Mouse (Mus musculus) forebrain, embryonic 14.5 days (tissue): ENCODE results near the gene Lce1m. TPM values are rescaled to one million over a fixed set of nuclear protein-coding genes. Genes with fewer than 3 reads are reported as not detected.

Source experiments
- ATAC-seq: fragments of 200-750 bp; cut with Nextera tagmentation; 2 replicates; pipeline ENCODE4 v1.8.0; 2017; ENCODE audit warnings: mild to moderate bottlenecking, moderate library complexity
- DNase-seq: peaks from one replicate; pipeline ENCODE4 v3.0.0-alpha.2; 2015; ENCODE audit warnings: low spot score
- H3K27ac ChIP-seq: fragments of 300-500 bp; sonication (generic); 2 replicates; pipeline ENCODE4 v1.5.1; 2014; ENCODE audit warnings: low read depth, mild to moderate bottlenecking, control low read depth, low read length, moderate library complexity
- H3K27me3 ChIP-seq: fragments of 300-500 bp; sonication (generic); replicated peaks from 2 replicates; pipeline ENCODE4 v1.6.1; 2014; ENCODE audit warnings: low read length, control low read depth, mixed read lengths; ENCODE audit not compliant: control insufficient read depth, insufficient read depth
- H3K36me3 ChIP-seq: fragments of 300-500 bp; sonication (generic); 2 replicates; pipeline ENCODE4 v1.6.1; 2014; ENCODE audit warnings: low read length, control low read depth; ENCODE audit not compliant: control insufficient read depth, insufficient read depth
- H3K4me1 ChIP-seq: fragments of 300-500 bp; sonication (generic); 2 replicates; pipeline ENCODE4 v1.6.1; 2014; ENCODE audit warnings: antibody characterized with exemption, low read length, control low read depth; ENCODE audit not compliant: control insufficient read depth, insufficient read depth
- H3K4me2 ChIP-seq: fragments of 300-500 bp; sonication (generic); 2 replicates; pipeline ENCODE4 v1.6.1; 2014; ENCODE audit warnings: mild to moderate bottlenecking, control low read depth, low read length
- H3K4me3 ChIP-seq: fragments of 300-500 bp; sonication (generic); 2 replicates; pipeline ENCODE4 v1.5.1; 2014; ENCODE audit warnings: low read depth, low read length, control low read depth
- H3K9ac ChIP-seq: fragments of 300-500 bp; sonication (generic); 2 replicates; pipeline ENCODE4 v1.6.1; 2014; ENCODE audit warnings: mild to moderate bottlenecking, low read length, control low read depth, moderate library complexity
- H3K9me3 ChIP-seq: fragments of 300-500 bp; sonication (generic); replicated peaks from 2 replicates; pipeline ENCODE4 v1.6.1; 2016; ENCODE audit warnings: low read length, control low read depth, mixed read lengths; ENCODE audit not compliant: control insufficient read depth
- WGBS: fragments of 180-500 bp; shearing (Covaris S2); extraction: QIAGEN DNeasy Blood & Tissue Kit; methylation state at CpG from one replicate; pipeline ENCODE4 v1.1.7; 2014; 5-methylcytosine and 5-hydroxymethylcytosine counted together
- polyA plus RNA-seq: library from polyadenylated mRNA; unstranded; fragments of >200 nt; fragmentation: Nextera tagmentation; extraction: Ambion mirVana; gene quantifications from 2 replicates; pipeline ENCODE4 v1.2.1, GENCODE M21; 2014

Gene Lce1m
- polyA plus RNA-seq, 1 experiment from 2014 or later, result not detected

- H3K9ac ChIP-seq, result peak overlapping the region; percentile 62
- no peaks in the 10 kb centered on the region for H3K27me3 ChIP-seq
- no peaks in the 10 kb centered on the region for H3K4me1 ChIP-seq
- peak overlapping the region; percentile 42 for H3K4me3 ChIP-seq
- 21% methylated on average over 5 of the region's 5 CpGs for WGBS
- peak overlapping the region; percentile 75 for H3K4me2 ChIP-seq
- DNase-seq (no peak), ATAC-seq (peak; percentile 47)
- H3K9me3 ChIP-seq, result no peaks in the 10 kb centered on the region
- H3K36me3 ChIP-seq, result no peaks in the 10 kb centered on the region
- H3K27ac ChIP-seq, result no peak overlapping the region
Observed at GRCm38 (mm10) chr3:93014871-93015270, 4.0 kb downstream of the Lce1m start.

- ATAC-seq, result peak; percentile 92
- Histone ChIP-seq H3K4me2 (peak overlapping the region; percentile 75), H3K9ac (peak overlapping the region; percentile 62), H3K9me3 (no peaks in the 10 kb centered on the region), H3K4me3 (peak overlapping the region; percentile 42), H3K27me3 (no peaks in the 10 kb centered on the region), H3K4me1 (no peaks in the 10 kb centered on the region), H3K27ac (no peak overlapping the region), H3K36me3 (no peaks in the 10 kb centered on the region)
- WGBS, result 1% methylated on average over 24 of the region's 24 CpGs
- DNase-seq, result peak; percentile 68
Observed at GRCm38 (mm10) chr3:93014378-93014801, 4.5 kb downstream of the Lce1m start.

- ATAC-seq (peak; percentile 55), DNase-seq (peak; percentile 22)
- WGBS, result 38% methylated on average over 4 of the region's 4 CpGs
- no peak overlapping the region for H3K4me2 ChIP-seq
- no peak overlapping the region for H3K4me3 ChIP-seq
- H3K9me3 ChIP-seq, result no peaks in the 10 kb centered on the region
- H3K27ac ChIP-seq, result no peak overlapping the region
- H3K36me3 ChIP-seq, result no peaks in the 10 kb centered on the region
- H3K9ac ChIP-seq, result no peak overlapping the region
- H3K4me1 ChIP-seq, result no peaks in the 10 kb centered on the region
- no peaks in the 10 kb centered on the region for H3K27me3 ChIP-seq
Observed at GRCm38 (mm10) chr3:93002843-93003242, 16.0 kb downstream of the Lce1m start.

- Histone ChIP-seq H3K36me3 (no peaks in the 10 kb centered on the region), H3K4me2 (no peak overlapping the region), H3K9me3 (no peaks in the 10 kb centered on the region), H3K4me1 (no peaks in the 10 kb centered on the region), H3K27ac (no peak overlapping the region), H3K9ac (no peak overlapping the region), H3K4me3 (no peak overlapping the region), H3K27me3 (no peaks in the 10 kb centered on the region)
- ATAC-seq, result no peak
- no peak for DNase-seq
- 89% methylated on average over 3 of the region's 3 CpGs for WGBS
Observed at GRCm38 (mm10) chr3:93000621-93001020, 18.2 kb downstream of the Lce1m start.

- no peaks in the 10 kb centered on the region for H3K4me1 ChIP-seq
- DNase-seq (peak; percentile 89), ATAC-seq (peak; percentile 89)
- H3K27ac ChIP-seq, result no peak overlapping the region
- H3K9me3 ChIP-seq, result no peaks in the 10 kb centered on the region
- WGBS, result 4% methylated on average over 7 of the region's 7 CpGs
- no peak overlapping the region for H3K4me3 ChIP-seq
- no peak overlapping the region for H3K9ac ChIP-seq
- H3K4me2 ChIP-seq, result no peak overlapping the region
- no peaks in the 10 kb centered on the region for H3K27me3 ChIP-seq
- no peaks in the 10 kb centered on the region for H3K36me3 ChIP-seq
Observed at GRCm38 (mm10) chr3:92998691-92999090, 20.2 kb downstream of the Lce1m start.

- H3K27ac ChIP-seq, result no peak within 1 kb of the TSS
- H3K4me2 ChIP-seq, result no peak within 1 kb of the TSS
- H3K9me3 ChIP-seq, result no peaks in the 10 kb centered on the region
- H3K27me3 ChIP-seq, result no peaks in the 10 kb centered on the region
- H3K4me3 ChIP-seq, result no peak within 1 kb of the TSS
- no peak within 1 kb of the TSS for H3K9ac ChIP-seq
- H3K36me3 ChIP-seq, result no peaks in the 10 kb centered on the region
- no peak for ATAC-seq
- H3K4me1 ChIP-seq, result no peaks in the 10 kb centered on the region
- DNase-seq, result no peak
Observed at GRCm38 (mm10) chr3:92991926-92992325, 26.9 kb downstream of the Lce1m start, which contains the start of gene Lce3f. Gene Lce3f, plus strand, starts transcription at chr3:92992226.

- WGBS, result 85% methylated on average over 2 of the region's 2 CpGs
- Histone ChIP-seq H3K9me3 (no peaks in the 10 kb centered on the region), H3K9ac (no peak overlapping the region), H3K4me3 (no peak overlapping the region), H3K36me3 (no peaks in the 10 kb centered on the region), H3K27me3 (no peaks in the 10 kb centered on the region), H3K4me2 (no peak overlapping the region), H3K27ac (no peak overlapping the region), H3K4me1 (no peaks in the 10 kb centered on the region)
- ATAC-seq, result no peak
- DNase-seq, result no peak
Observed at GRCm38 (mm10) chr3:92978484-92978883, 40.4 kb downstream of the Lce1m start.

Other genes with a start within 250 kb of the Lce1m start
- not detected in 2 replicates for gene Lce1i, start 240.2 kb downstream of the Lce1m start, polyA plus RNA-seq
- gene Lce1j, start 228.5 kb downstream of the Lce1m start, polyA plus RNA-seq, result not detected in 2 replicates
- not detected in 2 replicates for gene Lce1k, start 211.2 kb downstream of the Lce1m start, polyA plus RNA-seq
- not detected in 2 replicates for gene Kprp, start 191.8 kb downstream of the Lce1m start, polyA plus RNA-seq
- not detected in 2 replicates for gene Lce1l, start 167.8 kb downstream of the Lce1m start, polyA plus RNA-seq
- not detected in 2 replicates for gene 2310050C09Rik, start 148.8 kb downstream of the Lce1m start, polyA plus RNA-seq
- not detected in 2 replicates for gene Lce3a, start 92.8 kb downstream of the Lce1m start, polyA plus RNA-seq
- gene Lce3b, start 86.1 kb downstream of the Lce1m start, polyA plus RNA-seq, result not detected in 2 replicates
- not detected in 2 replicates for gene Lce3c, start 74.6 kb downstream of the Lce1m start, polyA plus RNA-seq
- gene Lce3d, start 61.7 kb downstream of the Lce1m start, polyA plus RNA-seq, result not detected in 2 replicates
- not detected in 2 replicates for gene Lce3e, start 52.0 kb downstream of the Lce1m start, polyA plus RNA-seq
- gene Lce3f, start 26.8 kb downstream of the Lce1m start, polyA plus RNA-seq, result not detected in 2 replicates
- 0.25 TPM in 1 of 2 replicates, not detected in the other for gene Crct1, start 3.4 kb downstream of the Lce1m start, polyA plus RNA-seq
- gene Gm4858, start 49.8 kb upstream of the Lce1m start, polyA plus RNA-seq, result not detected in 2 replicates
- gene Crnn, start 125.7 kb upstream of the Lce1m start, polyA plus RNA-seq, result not detected in 2 replicates
- not detected in 2 replicates for gene Flg2, start 178.2 kb upstream of the Lce1m start, polyA plus RNA-seq